Mouse (Mus musculus) CD4-positive, CD25-positive, alpha-beta regulatory T cell, adult 2 months (primary cell): ENCODE measurements around the gene Pde1a.
"Not testable (repeated sequence)": the region's sequence is repeated elsewhere in the genome, so short reads cannot be mapped to it uniquely, and the experiment has no call there.

ENCODE experiments used
- DNase-seq: peaks from one replicate; pipeline ENCODE4 v3.0.0-alpha.2; 2012; ENCODE audit warnings: low read depth, low spot score

Gene Pde1a

GRCm38 (mm10) chr2:79964964-79965363, 164.3 kb downstream of the Pde1a start:
- no peak for DNase-seq

- no peak for DNase-seq
These were observed 167.8 kb downstream of the Pde1a start for GRCm38 (mm10) chr2:79961421-79961820.

- DNase-seq: no peak
These were observed 171.5 kb downstream of the Pde1a start for GRCm38 (mm10) chr2:79957659-79958340.

GRCm38 (mm10) chr2:79945898-79946675, 183.2 kb downstream of the Pde1a start:
- DNase-seq: no peak

- DNase-seq: no peak
These were observed 194.6 kb downstream of the Pde1a start for GRCm38 (mm10) chr2:79934660-79935059.

- DNase-seq: no peak
These were observed 206.9 kb downstream of the Pde1a start for GRCm38 (mm10) chr2:79922356-79922755.

- no peak for DNase-seq
These were observed 207.9 kb downstream of the Pde1a start for GRCm38 (mm10) chr2:79921375-79921774.

- DNase-seq: no peak
These were observed 208.8 kb downstream of the Pde1a start for GRCm38 (mm10) chr2:79920438-79920837.

GRCm38 (mm10) chr2:79901841-79902510, 227.3 kb downstream of the Pde1a start:
- DNase-seq: no peak

- no peak for DNase-seq
These were observed 230.7 kb downstream of the Pde1a start for GRCm38 (mm10) chr2:79898522-79898921.

GRCm38 (mm10) chr2:79892829-79893228, 236.4 kb downstream of the Pde1a start:
- DNase-seq: peak; percentile 1

- no peak for DNase-seq
These were observed 237.3 kb downstream of the Pde1a start for GRCm38 (mm10) chr2:79891760-79892570.

- no peak for DNase-seq
These were observed 238.5 kb downstream of the Pde1a start for GRCm38 (mm10) chr2:79890726-79891125.

- DNase-seq: no peak
These were observed 245.5 kb downstream of the Pde1a start for GRCm38 (mm10) chr2:79883631-79884350.

- no peak for DNase-seq
These were observed 246.0 kb downstream of the Pde1a start for GRCm38 (mm10) chr2:79883210-79883609.

GRCm38 (mm10) chr2:79865275-79865999, 263.8 kb downstream of the Pde1a start:
- peak; percentile 58 for DNase-seq

GRCm38 (mm10) chr2:79856874-79857273, 272.4 kb downstream of the Pde1a start:
- no peak for DNase-seq

GRCm38 (mm10) chr2:79847396-79847795, 281.9 kb downstream of the Pde1a start:
- DNase-seq: not testable (repeated sequence)

- DNase-seq: no peak
These were observed 289.7 kb downstream of the Pde1a start for GRCm38 (mm10) chr2:79839513-79839912.

- DNase-seq: no peak
These were observed 290.2 kb downstream of the Pde1a start for GRCm38 (mm10) chr2:79839090-79839489.
